In the genomic region with DNA sequence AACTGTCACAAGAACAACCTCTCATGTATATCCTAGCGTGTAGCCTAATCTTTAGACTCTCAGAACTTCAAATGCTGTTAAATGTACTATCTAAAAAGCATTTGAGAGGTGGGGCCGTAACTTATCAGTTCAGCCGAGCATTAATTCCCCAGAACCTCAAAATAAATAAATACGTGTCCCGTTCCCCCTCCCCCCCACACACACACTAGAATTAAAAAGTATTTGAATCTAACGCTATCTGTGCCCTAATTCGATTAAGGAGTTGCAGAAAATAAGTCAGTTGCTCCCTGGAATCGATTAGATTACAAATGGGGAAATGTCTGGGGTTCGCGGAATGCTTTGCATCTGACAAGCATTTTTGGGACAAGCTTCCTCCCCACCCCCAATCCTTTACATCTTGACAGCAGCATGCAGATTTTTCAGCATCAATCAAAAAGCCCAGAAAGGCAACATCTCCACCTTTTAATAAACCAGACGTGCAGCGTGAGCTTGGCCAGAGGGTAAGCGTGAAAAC, we compare ENCODE assay signal across 8 mouse cellular contexts. TPM values are rescaled to one million over a fixed set of nuclear protein-coding genes. Genes with fewer than 3 reads are reported as not detected.
A peak's percentile ranks its signal among the peaks of the same experiment; 100 is the strongest.
DNase-seq lines count a peak whose midpoint lies in the region; ATAC-seq and TF ChIP-seq lines count a peak whose summit lies in the region.

No protein-coding gene starts in this region.

- H3K4me3 ChIP-seq in hindbrain, embryonic 14.5 days (replicated peaks; ENCODE audit: low read length): peak overlapping the region; percentile 85
- H3K4me3 ChIP-seq in midbrain, embryonic 14.5 days (replicated peaks; ENCODE audit: low read depth, low read length): peak overlapping the region; percentile 71
- H3K4me3 ChIP-seq in thymus, adult 2 months (ENCODE audit: control insufficient read depth, insufficient read depth, low read length): no peak overlapping the region

- no peaks in the 10 kb centered on the region for H3K9me3 ChIP-seq in hindbrain, embryonic 14.5 days (ENCODE audit: control insufficient read depth, low read length)
- H3K9me3 ChIP-seq in midbrain, embryonic 14.5 days (ENCODE audit: control insufficient read depth, low read length): no peaks in the 10 kb centered on the region

- 7% methylated on average over 13 of the region's 13 CpGs for WGBS in hindbrain, embryonic 14.5 days
- WGBS in midbrain, embryonic 14.5 days: 5% methylated on average over 13 of the region's 13 CpGs
- WGBS in thymus, adult 2 months: 56% methylated on average over 13 of the region's 13 CpGs

- DNase-seq in embryo, embryonic 10.5 days (ENCODE audit: low spot score): peak; percentile 64
- no peak for DNase-seq in embryo, embryonic 10 days (ENCODE audit: low spot score)
- peak; percentile 24 for DNase-seq in NIH3T3 (ENCODE audit: low read depth)
- peak; percentile 49 for DNase-seq in hindbrain, embryonic 14.5 days (ENCODE audit: low spot score)
- peak; percentile 62 for DNase-seq in midbrain, embryonic 14.5 days
- no peak for DNase-seq in spleen, postnatal 4 days (ENCODE audit: low spot score in 2 of 2)
- no peak for DNase-seq in thymus, adult 2 months
- no peak for DNase-seq in spleen, postnatal 10 days (ENCODE audit: low spot score in 2 of 2)

- peak overlapping the region; percentile 92 for H3K9ac ChIP-seq in hindbrain, embryonic 14.5 days
- peak overlapping the region; percentile 93 for H3K9ac ChIP-seq in midbrain, embryonic 14.5 days (replicated peaks; ENCODE audit: low read length)

- no peak for TF ChIP-seq CTCF in thymus, adult 2 months (IDR thresholded peaks at IDR 0.05; ENCODE audit: borderline replicate concordance, control insufficient read depth, extremely low read depth, insufficient read depth, low read length, poor library complexity)

- ATAC-seq in hindbrain, embryonic 14.5 days (ENCODE audit: low FRiP score): no peak
- no peak for ATAC-seq in midbrain, embryonic 14.5 days (ENCODE audit: low FRiP score, low TSS enrichment)

- H3K27ac ChIP-seq in hindbrain, embryonic 14.5 days: peak overlapping the region; percentile 95
- H3K27ac ChIP-seq in midbrain, embryonic 14.5 days (replicated peaks; ENCODE audit: low read depth, low read length): peak overlapping the region; percentile 95
- H3K27ac ChIP-seq in thymus, adult 2 months (ENCODE audit: control insufficient read depth, insufficient read depth, low read length): no peak overlapping the region

- H3K4me1 ChIP-seq in hindbrain, embryonic 14.5 days (replicated peaks; ENCODE audit: control insufficient read depth, insufficient read depth, low read length): peaks cover 34% of the 10 kb centered on the region
- H3K4me1 ChIP-seq in midbrain, embryonic 14.5 days (ENCODE audit: control insufficient read depth, insufficient read depth, low read length): peaks cover 34% of the 10 kb centered on the region
- H3K4me1 ChIP-seq in thymus, adult 2 months (replicated peaks; ENCODE audit: control insufficient read depth, insufficient read depth, low read length): peaks cover 2% of the 10 kb centered on the region; the same call in 1 of the 2 replicates

- H3K36me3 ChIP-seq in hindbrain, embryonic 14.5 days (replicated peaks; ENCODE audit: control insufficient read depth, insufficient read depth): no peaks in the 10 kb centered on the region
- H3K36me3 ChIP-seq in midbrain, embryonic 14.5 days (ENCODE audit: control insufficient read depth, insufficient read depth, low read length): no peaks in the 10 kb centered on the region
- no peaks in the 10 kb centered on the region for H3K36me3 ChIP-seq in thymus, adult 2 months (ENCODE audit: control insufficient read depth, insufficient read depth, low read length)

- peak overlapping the region; percentile 92 for H3K4me2 ChIP-seq in hindbrain, embryonic 14.5 days (replicated peaks)
- H3K4me2 ChIP-seq in midbrain, embryonic 14.5 days (ENCODE audit: low read length): peak overlapping the region; percentile 92

- TF ChIP-seq POLR2A in thymus, adult 2 months (IDR thresholded peaks at IDR 0.05; ENCODE audit: control insufficient read depth, extremely low read depth, insufficient read depth, low read length, poor library complexity): no peak

- no peaks in the 10 kb centered on the region for H3K27me3 ChIP-seq in hindbrain, embryonic 14.5 days (ENCODE audit: control insufficient read depth, insufficient read depth, low read length)
- H3K27me3 ChIP-seq in midbrain, embryonic 14.5 days (ENCODE audit: control insufficient read depth, insufficient read depth, low read length): no peaks in the 10 kb centered on the region
- peaks cover 4% of the 10 kb centered on the region; the same call in 1 of the 2 replicates for H3K27me3 ChIP-seq in thymus, adult 2 months (ENCODE audit: control insufficient read depth, insufficient read depth, low read length)

RNA-seq across cellular contexts. Expression of a gene that starts 48.1 kb away (rescaled TPM):
- polyA plus RNA-seq in hindbrain, embryonic 14.5 days (2014; fragmentation: Nextera tagmentation; extraction: Ambion mirVana): 136 and 151 TPM in 2 replicates
- polyA plus RNA-seq in midbrain, embryonic 14.5 days (2014; fragmentation: Nextera tagmentation; extraction: Ambion mirVana): 144 and 154 TPM in 2 replicates
- 2.9 and 4.2 TPM in 2 replicates for polyA plus RNA-seq in thymus, adult 2 months (2012; rRNA removed)

Comparison
In these comparisons a context has a peak if more than half of its experiments do, and no peak if none do; other contexts are left out.
1. DNase-seq: peak in embryo, embryonic 10.5 days (single experiment), NIH3T3 (single experiment), hindbrain, embryonic 14.5 days (single experiment) and midbrain, embryonic 14.5 days (single experiment); none in embryo, embryonic 10 days (single experiment), spleen, postnatal 4 days (0 of 2), thymus, adult 2 months (single experiment) and spleen, postnatal 10 days (0 of 2).
2. RNA of a gene that starts 48.1 kb away (polyA plus RNA-seq): 144 to 154 TPM in midbrain, embryonic 14.5 days and 136 to 151 TPM in hindbrain, embryonic 14.5 days; 2.9 to 4.2 TPM in thymus, adult 2 months; every median in the first group is over 10 times any median in the second.